Mouse (Mus musculus): ENCODE results near the gene Tbc1d10b. TPM values are rescaled to one million over a fixed set of nuclear protein-coding genes. Genes with fewer than 3 reads are reported as not detected.

Tbc1d10b gene
- polyA plus RNA-seq, 1 experiment from 2014 or later, result 15.0 TPM

GRCm38 (mm10) chr7:127188305-127189276 lies 19.7 kb downstream of the Tbc1d10b start:
- no peak overlapping the region for H3K9ac ChIP-seq (replicated peaks; ENCODE audit: low read depth)
- no peak overlapping the region for H3K27ac ChIP-seq (ENCODE audit: low read length)
- no peak overlapping the region for H3K4me2 ChIP-seq (replicated peaks; ENCODE audit: low read depth, low read length)
- no peak overlapping the region for H3K4me3 ChIP-seq (ENCODE audit: low read depth, low read length)
- no peak for DNase-seq (ENCODE audit: low spot score)
- TF ChIP-seq CTCF (IDR thresholded peaks at IDR 0.05) (no peak), EP300 (IDR thresholded peaks at IDR 0.05) (no peak)
- no peaks in the 10 kb centered on the region for H3K27me3 ChIP-seq (replicated peaks; ENCODE audit: insufficient read depth, low read length)
- WGBS, result 71% methylated on average over 17 of the region's 17 CpGs
- ATAC-seq, result no peak
- peaks cover 5% of the 10 kb centered on the region; the same call in 1 of the 2 replicates for H3K36me3 ChIP-seq (ENCODE audit: insufficient read depth, low read length)
- H3K9me3 ChIP-seq (ENCODE audit: low read length), result no peaks in the 10 kb centered on the region
- H3K4me1 ChIP-seq (ENCODE audit: insufficient read depth, low read depth, low read length), result no peaks in the 10 kb centered on the region

- DNase-seq (ENCODE audit: low spot score) (no peak), ATAC-seq (no peak)
- Histone ChIP-seq H3K27ac (ENCODE audit: low read length) (no peak overlapping the region), H3K27me3 (replicated peaks; ENCODE audit: insufficient read depth, low read length) (no peaks in the 10 kb centered on the region), H3K9me3 (ENCODE audit: low read length) (no peaks in the 10 kb centered on the region), H3K9ac (replicated peaks; ENCODE audit: low read depth) (no peak overlapping the region), H3K4me3 (ENCODE audit: low read depth, low read length) (no peak overlapping the region), H3K4me1 (ENCODE audit: insufficient read depth, low read depth, low read length) (no peaks in the 10 kb centered on the region), H3K36me3 (ENCODE audit: insufficient read depth, low read length) (no peaks in the 10 kb centered on the region), H3K4me2 (replicated peaks; ENCODE audit: low read depth, low read length) (no peak overlapping the region)
- TF ChIP-seq CTCF (IDR thresholded peaks at IDR 0.05), result no peak
- no peak for TF ChIP-seq EP300 (IDR thresholded peaks at IDR 0.05)
- WGBS, result 62% methylated on average over 10 of the region's 10 CpGs
Observed at GRCm38 (mm10) chr7:127187351-127187750, 20.9 kb downstream of the Tbc1d10b start.

GRCm38 (mm10) chr7:127185601-127186000 lies 22.7 kb downstream of the Tbc1d10b start:
- no peak overlapping the region for H3K4me2 ChIP-seq (replicated peaks; ENCODE audit: low read depth, low read length)
- DNase-seq (ENCODE audit: low spot score) (peak; percentile 69), ATAC-seq (peak; percentile 66)
- no peak overlapping the region for H3K4me3 ChIP-seq (ENCODE audit: low read depth, low read length)
- no peaks in the 10 kb centered on the region for H3K4me1 ChIP-seq (ENCODE audit: insufficient read depth, low read depth, low read length)
- H3K27me3 ChIP-seq (replicated peaks; ENCODE audit: insufficient read depth, low read length), result no peaks in the 10 kb centered on the region
- WGBS, result 56% methylated on average over 3 of the region's 3 CpGs
- no peaks in the 10 kb centered on the region for H3K36me3 ChIP-seq (ENCODE audit: insufficient read depth, low read length)
- TF ChIP-seq CTCF (IDR thresholded peaks at IDR 0.05), result peak; percentile 71
- TF ChIP-seq EP300 (IDR thresholded peaks at IDR 0.05), result no peak
- H3K9ac ChIP-seq (replicated peaks; ENCODE audit: low read depth), result no peak overlapping the region
- no peaks in the 10 kb centered on the region for H3K9me3 ChIP-seq (ENCODE audit: low read length)
- H3K27ac ChIP-seq (ENCODE audit: low read length), result no peak overlapping the region

- ATAC-seq (no peak), DNase-seq (ENCODE audit: low spot score) (no peak)
- TF ChIP-seq EP300 (IDR thresholded peaks at IDR 0.05), result no peak
- no peak for TF ChIP-seq CTCF (IDR thresholded peaks at IDR 0.05)
- Histone ChIP-seq H3K36me3 (ENCODE audit: insufficient read depth, low read length) (no peaks in the 10 kb centered on the region), H3K4me3 (ENCODE audit: low read depth, low read length) (no peak overlapping the region), H3K27me3 (replicated peaks; ENCODE audit: insufficient read depth, low read length) (no peaks in the 10 kb centered on the region), H3K4me2 (replicated peaks; ENCODE audit: low read depth, low read length) (no peak overlapping the region), H3K27ac (ENCODE audit: low read length) (no peak overlapping the region), H3K4me1 (ENCODE audit: insufficient read depth, low read depth, low read length) (no peaks in the 10 kb centered on the region), H3K9ac (replicated peaks; ENCODE audit: low read depth) (no peak overlapping the region), H3K9me3 (ENCODE audit: low read length) (no peaks in the 10 kb centered on the region)
- WGBS, result 40% methylated on average over 1 of the region's 1 CpGs
Observed at GRCm38 (mm10) chr7:127184720-127185119, 23.5 kb downstream of the Tbc1d10b start.

- H3K4me3 ChIP-seq (ENCODE audit: low read depth, low read length), result no peak overlapping the region
- WGBS, result 71% methylated on average over 6 of the region's 6 CpGs
- H3K36me3 ChIP-seq (ENCODE audit: insufficient read depth, low read length), result no peaks in the 10 kb centered on the region
- TF ChIP-seq EP300 (IDR thresholded peaks at IDR 0.05), result no peak
- peak; percentile 52 for TF ChIP-seq CTCF (IDR thresholded peaks at IDR 0.05)
- no peaks in the 10 kb centered on the region for H3K4me1 ChIP-seq (ENCODE audit: insufficient read depth, low read depth, low read length)
- no peak overlapping the region for H3K9ac ChIP-seq (replicated peaks; ENCODE audit: low read depth)
- H3K27me3 ChIP-seq (replicated peaks; ENCODE audit: insufficient read depth, low read length), result no peaks in the 10 kb centered on the region
- DNase-seq (ENCODE audit: low spot score) (no peak), ATAC-seq (no peak)
- no peak overlapping the region for H3K4me2 ChIP-seq (replicated peaks; ENCODE audit: low read depth, low read length)
- H3K27ac ChIP-seq (ENCODE audit: low read length), result no peak overlapping the region
- no peaks in the 10 kb centered on the region for H3K9me3 ChIP-seq (ENCODE audit: low read length)
Observed at GRCm38 (mm10) chr7:127183828-127184227, 24.4 kb downstream of the Tbc1d10b start.

GRCm38 (mm10) chr7:127183345-127183744 lies 24.9 kb downstream of the Tbc1d10b start:
- Histone ChIP-seq H3K36me3 (ENCODE audit: insufficient read depth, low read length) (no peaks in the 10 kb centered on the region), H3K9ac (replicated peaks; ENCODE audit: low read depth) (no peak overlapping the region), H3K27me3 (replicated peaks; ENCODE audit: insufficient read depth, low read length) (no peaks in the 10 kb centered on the region), H3K27ac (ENCODE audit: low read length) (no peak overlapping the region), H3K9me3 (ENCODE audit: low read length) (no peaks in the 10 kb centered on the region), H3K4me3 (ENCODE audit: low read depth, low read length) (no peak overlapping the region), H3K4me1 (ENCODE audit: insufficient read depth, low read depth, low read length) (no peaks in the 10 kb centered on the region), H3K4me2 (replicated peaks; ENCODE audit: low read depth, low read length) (no peak overlapping the region)
- TF ChIP-seq EP300 (IDR thresholded peaks at IDR 0.05) (no peak), CTCF (IDR thresholded peaks at IDR 0.05) (no peak)
- no peak for ATAC-seq
- 64% methylated on average over 8 of the region's 8 CpGs for WGBS
- no peak for DNase-seq (ENCODE audit: low spot score)

All from lung, postnatal 0 days (tissue).